Mouse (Mus musculus): ENCODE measurements around the gene Rad17. TPM values are rescaled to one million over a fixed set of nuclear protein-coding genes. Genes with fewer than 3 reads are reported as not detected.
A peak's percentile ranks its signal among the peaks of the same experiment; 100 is the strongest.

The Rad17 gene
- polyA plus RNA-seq (2012; rRNA removed), result 15.0 and 17.5 TPM in 2 replicates
- 21.5 and 21.8 TPM in 2 replicates for polyA plus RNA-seq (2014; fragmentation: Nextera tagmentation; extraction: Ambion mirVana)

DNA sequence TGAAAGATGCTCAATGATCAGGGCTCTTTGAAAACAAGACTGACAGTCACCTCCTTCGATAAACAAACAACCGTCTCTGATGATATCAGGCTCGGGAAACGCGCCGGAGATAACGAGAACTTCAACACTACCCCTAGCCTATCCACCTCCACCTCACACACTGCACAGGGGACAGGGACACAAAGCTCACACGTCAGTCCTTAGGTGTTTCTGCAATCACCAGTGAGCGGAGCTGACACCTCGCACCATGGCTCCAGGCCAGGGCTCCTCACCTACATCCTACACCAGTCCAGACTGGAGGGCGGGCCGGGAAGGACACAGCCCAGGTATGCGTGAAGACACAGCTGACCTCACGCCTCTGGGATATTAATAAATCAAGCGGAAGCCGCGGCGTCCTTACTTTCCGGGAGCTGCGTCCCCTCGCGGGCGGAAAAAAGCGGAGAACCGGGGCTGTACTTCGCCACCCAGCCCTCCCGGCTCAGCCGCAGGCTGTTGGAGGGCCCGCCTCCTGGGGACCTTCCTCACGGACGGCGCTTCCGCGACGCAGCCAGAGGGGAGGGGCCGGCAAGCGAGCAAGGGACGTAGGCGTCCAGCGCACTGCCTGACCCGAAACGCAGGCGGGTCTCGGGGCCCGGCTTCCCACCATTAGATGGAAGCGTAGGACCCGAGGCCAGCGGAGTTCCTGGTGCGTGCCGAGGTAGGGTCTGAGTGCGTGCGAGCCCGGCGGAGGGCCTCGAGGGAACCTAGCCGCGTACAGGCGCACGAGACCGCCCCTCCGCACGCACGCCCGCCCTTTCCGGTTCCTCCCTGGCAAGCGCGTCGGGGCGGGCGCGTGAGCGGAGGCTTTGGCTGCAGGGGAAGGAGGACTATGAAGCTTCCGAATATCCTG lies at the start of gene Rad17, which contains the start of gene Ak6:
Gene Rad17, minus strand, starts transcription at position 502 of the 889 bp plus-strand sequence.
Gene Ak6, plus strand, starts transcription at position 430 of the 889 bp plus-strand sequence.
- peak; percentile 99 for ATAC-seq (ENCODE audit: low FRiP score, low read depth)
- Histone ChIP-seq H3K27me3 (ENCODE audit: control insufficient read depth, insufficient read depth, low read length) (no peaks in the 10 kb centered on the region), H3K27ac (replicated peaks; ENCODE audit: low read depth, low read length) (peak within 1 kb of the TSS; percentile 93), H3K9ac (ENCODE audit: low read depth, low read length, severe bottlenecking) (peak within 1 kb of the TSS; percentile 82), H3K4me1 (ENCODE audit: control insufficient read depth, insufficient read depth, low read length) (peaks cover 6% of the 10 kb centered on the region), H3K36me3 (ENCODE audit: control insufficient read depth, insufficient read depth, low read length) (peaks cover 18% of the 10 kb centered on the region), H3K4me3 (replicated peaks; ENCODE audit: low read length) (peak within 1 kb of the TSS; percentile 94), H3K4me2 (replicated peaks; ENCODE audit: low read depth, low read length, severe bottlenecking) (peak within 1 kb of the TSS; percentile 61), H3K9me3 (ENCODE audit: control insufficient read depth, low read length) (no peaks in the 10 kb centered on the region)
- under 1% methylated on average over 64 of the region's 73 CpGs for WGBS
- DNase-seq (ENCODE audit: low spot score), result peak; percentile 84
- peak; percentile 86 for TF ChIP-seq POLR2A (IDR thresholded peaks at IDR 0.05; ENCODE audit: borderline replicate concordance, extremely low read depth, insufficient read depth, insufficient read length)

DNA sequence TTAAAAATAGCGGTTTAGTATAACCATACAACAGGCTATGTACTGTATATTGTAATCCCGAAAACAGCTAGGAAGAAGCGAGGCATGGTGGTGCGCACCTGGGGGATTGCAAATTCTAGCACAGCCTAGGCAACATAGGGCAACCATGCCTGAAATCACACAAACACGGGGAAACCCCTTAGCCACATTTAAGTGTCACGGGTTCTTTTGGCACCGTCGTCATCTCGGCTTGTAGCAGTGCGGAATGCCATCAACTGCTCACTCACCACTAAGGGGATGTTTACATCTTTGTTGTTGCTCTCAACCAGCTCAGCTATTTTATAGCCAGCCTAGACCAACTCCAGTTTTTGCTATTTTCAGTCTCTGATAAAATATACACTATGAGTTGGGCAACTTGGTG lies 48.0 kb upstream of the Rad17 start:
- ATAC-seq (ENCODE audit: low FRiP score, low read depth) (no peak), DNase-seq (ENCODE audit: low spot score) (no peak)
- no peak for TF ChIP-seq POLR2A (IDR thresholded peaks at IDR 0.05; ENCODE audit: borderline replicate concordance, extremely low read depth, insufficient read depth, insufficient read length)
- no peak overlapping the region for H3K4me2 ChIP-seq (replicated peaks; ENCODE audit: low read depth, low read length, severe bottlenecking)
- H3K36me3 ChIP-seq (ENCODE audit: control insufficient read depth, insufficient read depth, low read length), result peaks cover 77% of the 10 kb centered on the region
- WGBS, result 94% methylated on average over 10 of the region's 10 CpGs
- no peak overlapping the region for H3K4me3 ChIP-seq (replicated peaks; ENCODE audit: low read length)
- H3K9ac ChIP-seq (ENCODE audit: low read depth, low read length, severe bottlenecking), result no peak overlapping the region
- H3K27ac ChIP-seq (replicated peaks; ENCODE audit: low read depth, low read length), result no peak overlapping the region
- no peaks in the 10 kb centered on the region for H3K27me3 ChIP-seq (ENCODE audit: control insufficient read depth, insufficient read depth, low read length)
- no peaks in the 10 kb centered on the region for H3K4me1 ChIP-seq (ENCODE audit: control insufficient read depth, insufficient read depth, low read length)
- no peaks in the 10 kb centered on the region for H3K9me3 ChIP-seq (ENCODE audit: control insufficient read depth, low read length)

GRCm38 (mm10) chr13:100697541-100697940 lies 46.7 kb upstream of the Rad17 start:
- Histone ChIP-seq H3K27ac (replicated peaks; ENCODE audit: low read depth, low read length) (no peak overlapping the region), H3K4me1 (ENCODE audit: control insufficient read depth, insufficient read depth, low read length) (no peaks in the 10 kb centered on the region), H3K4me3 (replicated peaks; ENCODE audit: low read length) (no peak overlapping the region), H3K9me3 (ENCODE audit: control insufficient read depth, low read length) (no peaks in the 10 kb centered on the region), H3K4me2 (replicated peaks; ENCODE audit: low read depth, low read length, severe bottlenecking) (no peak overlapping the region), H3K27me3 (ENCODE audit: control insufficient read depth, insufficient read depth, low read length) (no peaks in the 10 kb centered on the region), H3K9ac (ENCODE audit: low read depth, low read length, severe bottlenecking) (no peak overlapping the region), H3K36me3 (ENCODE audit: control insufficient read depth, insufficient read depth, low read length) (peaks cover 65% of the 10 kb centered on the region)
- ATAC-seq (ENCODE audit: low FRiP score, low read depth), result no peak
- TF ChIP-seq POLR2A (IDR thresholded peaks at IDR 0.05; ENCODE audit: borderline replicate concordance, extremely low read depth, insufficient read depth, insufficient read length), result no peak
- WGBS, result 98% methylated on average over 3 of the region's 3 CpGs
- DNase-seq (ENCODE audit: low spot score), result no peak

DNA sequence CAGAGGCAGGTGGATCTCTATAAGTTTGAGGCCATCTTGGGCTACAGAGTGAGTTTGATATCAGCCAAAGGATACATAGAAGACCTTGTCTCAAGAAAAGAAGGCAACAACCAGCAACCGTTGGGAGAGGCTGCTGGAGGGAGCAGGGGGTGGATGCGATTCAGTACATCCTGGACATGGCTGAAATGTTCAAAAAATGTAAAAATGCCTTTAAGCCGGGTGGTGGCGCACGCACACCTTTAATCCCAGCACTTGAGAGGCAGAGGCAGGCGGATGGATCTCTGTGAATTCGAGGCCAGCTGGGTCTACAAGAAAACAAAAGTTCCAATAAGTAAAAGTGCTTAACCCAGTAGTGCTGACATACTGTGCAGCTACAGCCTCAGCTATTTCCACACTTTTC lies 36.7 kb upstream of the Rad17 start:
- Histone ChIP-seq H3K27me3 (ENCODE audit: control insufficient read depth, insufficient read depth, low read length) (no peaks in the 10 kb centered on the region), H3K27ac (replicated peaks; ENCODE audit: low read depth, low read length) (no peak overlapping the region), H3K9me3 (ENCODE audit: control insufficient read depth, low read length) (no peaks in the 10 kb centered on the region), H3K36me3 (ENCODE audit: control insufficient read depth, insufficient read depth, low read length) (no peaks in the 10 kb centered on the region), H3K4me2 (replicated peaks; ENCODE audit: low read depth, low read length, severe bottlenecking) (no peak overlapping the region), H3K4me3 (replicated peaks; ENCODE audit: low read length) (no peak overlapping the region), H3K9ac (ENCODE audit: low read depth, low read length, severe bottlenecking) (no peak overlapping the region), H3K4me1 (ENCODE audit: control insufficient read depth, insufficient read depth, low read length) (no peaks in the 10 kb centered on the region)
- WGBS, result 53% methylated on average over 7 of the region's 7 CpGs
- no peak for ATAC-seq (ENCODE audit: low FRiP score, low read depth)
- no peak for DNase-seq (ENCODE audit: low spot score)
- TF ChIP-seq POLR2A (IDR thresholded peaks at IDR 0.05; ENCODE audit: borderline replicate concordance, extremely low read depth, insufficient read depth, insufficient read length), result no peak

DNA sequence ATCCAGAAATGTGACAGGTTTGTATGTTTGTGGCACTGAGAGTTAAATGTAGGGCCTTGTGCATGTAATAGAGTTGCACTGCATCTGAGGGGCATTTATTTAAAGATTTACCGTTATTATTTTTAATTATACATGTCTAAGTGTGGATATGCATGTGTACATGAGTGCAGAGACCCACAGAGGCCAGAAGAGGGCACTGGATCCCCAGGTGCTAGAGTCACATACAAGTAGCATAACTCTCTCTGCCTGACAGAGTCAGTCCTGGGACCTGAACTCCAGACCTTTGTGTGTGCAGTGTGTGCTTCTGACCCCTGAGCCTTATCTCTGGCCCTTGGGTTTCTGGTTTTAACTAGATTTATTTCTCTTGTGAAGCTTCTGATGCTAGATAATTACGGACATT lies 33.5 kb upstream of the Rad17 start:
- DNase-seq (ENCODE audit: low spot score) (no peak), ATAC-seq (ENCODE audit: low FRiP score, low read depth) (no peak)
- Histone ChIP-seq H3K9ac (ENCODE audit: low read depth, low read length, severe bottlenecking) (no peak overlapping the region), H3K4me2 (replicated peaks; ENCODE audit: low read depth, low read length, severe bottlenecking) (no peak overlapping the region), H3K4me1 (ENCODE audit: control insufficient read depth, insufficient read depth, low read length) (no peaks in the 10 kb centered on the region), H3K27me3 (ENCODE audit: control insufficient read depth, insufficient read depth, low read length) (no peaks in the 10 kb centered on the region), H3K36me3 (ENCODE audit: control insufficient read depth, insufficient read depth, low read length) (no peaks in the 10 kb centered on the region), H3K4me3 (replicated peaks; ENCODE audit: low read length) (no peak overlapping the region), H3K9me3 (ENCODE audit: control insufficient read depth, low read length) (no peaks in the 10 kb centered on the region), H3K27ac (replicated peaks; ENCODE audit: low read depth, low read length) (no peak overlapping the region)
- TF ChIP-seq POLR2A (IDR thresholded peaks at IDR 0.05; ENCODE audit: borderline replicate concordance, extremely low read depth, insufficient read depth, insufficient read length), result no peak
- WGBS, result 75% methylated on average over 2 of the region's 2 CpGs
